ENCODE assay signal across 8 mouse cellular contexts in the genomic region with DNA sequence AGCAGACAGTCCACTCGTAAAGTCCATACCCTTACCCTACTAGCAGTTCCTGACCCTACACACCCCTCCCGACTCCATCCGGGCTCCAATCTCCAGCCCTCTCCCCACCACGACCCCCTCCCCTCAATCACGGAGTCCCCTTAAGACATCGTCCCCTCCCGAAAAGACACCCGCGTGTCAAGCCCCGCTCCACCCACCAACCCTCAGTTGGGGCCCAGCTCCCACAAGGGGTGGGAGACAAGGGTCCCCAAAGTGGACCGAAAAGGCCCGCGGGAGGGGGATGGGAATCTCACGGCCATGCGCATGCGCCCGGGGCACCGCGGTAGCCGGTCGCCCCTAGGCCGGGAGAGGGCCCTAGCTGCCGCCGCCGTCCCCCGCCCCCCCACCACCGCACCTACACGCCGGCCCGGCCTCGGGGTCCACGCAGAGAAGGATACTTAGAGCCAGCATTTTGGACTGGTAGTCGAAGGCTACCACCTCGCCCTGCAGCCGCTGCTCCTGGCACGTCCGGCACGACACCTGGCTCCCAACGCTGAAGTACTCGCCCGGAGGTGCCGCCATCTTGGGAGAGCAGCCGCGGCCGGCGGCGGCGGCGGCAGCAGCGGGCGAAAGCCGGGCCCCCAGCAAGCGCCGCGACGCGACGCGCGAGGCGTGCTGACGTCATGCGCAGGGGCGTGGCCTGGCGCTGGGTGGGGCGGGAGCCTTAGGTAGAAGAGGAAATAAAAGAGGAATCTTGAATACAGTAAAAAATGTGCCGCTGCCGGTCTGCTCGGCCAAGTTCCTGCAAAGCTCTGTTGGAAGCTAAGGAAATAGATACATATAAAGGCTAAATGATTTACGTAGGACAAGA. TPM values are rescaled to one million over a fixed set of nuclear protein-coding genes. Genes with fewer than 3 reads are reported as not detected.
DNase-seq lines count a peak whose midpoint lies in the region; ATAC-seq lines count a peak whose summit lies in the region.

A gene (minus strand): TSS at position 651 of the 850 bp plus-strand sequence.

- H3K4me1 ChIP-seq in hindbrain, embryonic 15.5 days (replicated peaks) = peaks cover 31% of the 10 kb centered on the region

- WGBS in hindbrain, embryonic 15.5 days = under 1% methylated on average over 65 of the region's 70 CpGs

- peaks cover 19% of the 10 kb centered on the region for H3K36me3 ChIP-seq in hindbrain, embryonic 15.5 days

- peak within 1 kb of the TSS; percentile 95 for H3K27ac ChIP-seq in hindbrain, embryonic 15.5 days (replicated peaks)

- DNase-seq in R1 (ENCODE audit: low read depth, low spot score) = peak; percentile 89
- DNase-seq in cerebellum, postnatal 25 days = peak; percentile 97 to 99
- DNase-seq in frontal cortex, postnatal 36 days (ENCODE audit: low spot score in 2 of 2) = peak; percentile 93
- DNase-seq in left cerebral cortex, adult 11 months (ENCODE audit: low spot score) = peak; percentile 81
- DNase-seq in lung, postnatal 4 days = peak; percentile 96 to 98
- DNase-seq in retina, postnatal 7 days (ENCODE audit: low read depth, low spot score) = peak; percentile 89
- peak; percentile 95 for DNase-seq in urinary bladder, adult 2 months (ENCODE audit: low spot score)

- peak within 1 kb of the TSS; percentile 69 for H3K4me2 ChIP-seq in hindbrain, embryonic 15.5 days

- H3K4me3 ChIP-seq in hindbrain, embryonic 15.5 days = peak within 1 kb of the TSS; percentile 84

- peak within 1 kb of the TSS; percentile 89 for H3K9ac ChIP-seq in hindbrain, embryonic 15.5 days

- ATAC-seq in hindbrain, embryonic 15.5 days (ENCODE audit: low FRiP score, low read depth) = peak; percentile 88

- no peaks in the 10 kb centered on the region for H3K9me3 ChIP-seq in hindbrain, embryonic 15.5 days

- H3K27me3 ChIP-seq in hindbrain, embryonic 15.5 days = no peaks in the 10 kb centered on the region

RNA-seq across cellular contexts. Expression of the gene that starts here (rescaled TPM):
- polyA plus RNA-seq in hindbrain, embryonic 15.5 days (2015; fragmentation: Nextera tagmentation; extraction: Ambion mirVana) = 102 and 121 TPM in 2 replicates
- 29.9 and 32.4 TPM in 2 replicates for polyA plus RNA-seq in urinary bladder, adult 2 months (2012; rRNA removed)

Comparison
In these comparisons a context has a peak if more than half of its experiments do, and no peak if none do; other contexts are left out.
1. Peak in every context shown above with its lines: DNase-seq, ATAC-seq, H3K4me3 ChIP-seq and H3K27ac ChIP-seq.